10 mouse cellular contexts compared by ENCODE assay signal in genomic region chr9:21525142-21525936, GRCm38 (mm10). TPM values are rescaled to one million over a fixed set of nuclear protein-coding genes. Genes with fewer than 3 reads are reported as not detected.
DNase-seq lines count a peak whose midpoint lies in the region; ATAC-seq lines count a peak whose summit lies in the region.
"Had no signal": no experiment of that assay in that cellular context is flagged by ENCODE, and none has a peak within 500 bp of the region (broad histone marks: within the 10 kb centered on the region; RNA-seq: fewer than 3 reads in every experiment).

No protein-coding gene starts in this region.

- no peak overlapping the region for H3K4me2 ChIP-seq in hindbrain, embryonic 11.5 days (replicated peaks; ENCODE audit: low read depth, low read length)
- H3K4me2 ChIP-seq: lung, embryonic 14.5 days had no signal

- no peak for ATAC-seq in hindbrain, embryonic 11.5 days (ENCODE audit: low FRiP score)
- peak; percentile 51 for ATAC-seq in common myeloid progenitor, adult 5-6 weeks (replicated peaks; ENCODE audit: low read depth, poor library complexity, severe bottlenecking)
- 0 out of 2 replicates have a peak, but pooled peaks have one; percentile 26 for ATAC-seq in megakaryocyte-erythroid progenitor cell, adult 5-6 weeks (replicated peaks; ENCODE audit: low FRiP score, low TSS enrichment, poor library complexity, severe bottlenecking)

- intact Hi-C loops in left cerebral cortex, postnatal 14 days (cut with DNase I), result no loop called here

- H3K9me3 ChIP-seq in hindbrain, embryonic 10.5 days, result no peaks in the 10 kb centered on the region
- H3K9me3 ChIP-seq in hindbrain, embryonic 11.5 days (ENCODE audit: control insufficient read depth, low read length), result no peaks in the 10 kb centered on the region

- 85% methylated on average over 7 of the region's 7 CpGs for WGBS in hindbrain, embryonic 10.5 days
- 81% methylated on average over 7 of the region's 7 CpGs for WGBS in hindbrain, embryonic 11.5 days

- H3K36me3 ChIP-seq in hindbrain, embryonic 10.5 days, result peaks cover 3% of the 10 kb centered on the region; the same call in 1 of the 2 replicates
- H3K36me3 ChIP-seq in hindbrain, embryonic 11.5 days (ENCODE audit: control insufficient read depth, insufficient read depth, low read length), result no peaks in the 10 kb centered on the region

- no peak overlapping the region for H3K4me3 ChIP-seq in hindbrain, embryonic 10.5 days
- H3K4me3 ChIP-seq in hindbrain, embryonic 11.5 days (ENCODE audit: low read depth, low read length), result no peak overlapping the region

- no peak for DNase-seq in hindbrain, embryonic 10.5 days (ENCODE audit: low spot score)
- no peak for DNase-seq in hindbrain, embryonic 11.5 days (ENCODE audit: low spot score)
- peak; percentile 76 for DNase-seq in 416B (ENCODE audit: low read depth)
- no peak for DNase-seq in left cerebral cortex, postnatal 14 days (ENCODE audit: low spot score in 2 of 2)
- no peak for DNase-seq in right cerebral cortex, postnatal 4 days
- DNase-seq in cerebellum, adult 9-11 months, result no peak
- DNase-seq: cerebellum, postnatal 25 days; lung, embryonic 14.5 days had no signal

- peaks cover 20% of the 10 kb centered on the region for H3K4me1 ChIP-seq in hindbrain, embryonic 10.5 days (replicated peaks)
- H3K4me1 ChIP-seq in hindbrain, embryonic 11.5 days (replicated peaks; ENCODE audit: control insufficient read depth, insufficient read depth, low read length), result no peaks in the 10 kb centered on the region

- no peak overlapping the region for H3K9ac ChIP-seq in hindbrain, embryonic 11.5 days (ENCODE audit: low read depth, low read length)
- H3K9ac ChIP-seq: lung, embryonic 14.5 days had no signal

- no peaks in the 10 kb centered on the region for H3K27me3 ChIP-seq in hindbrain, embryonic 10.5 days (ENCODE audit: insufficient read depth, poor library complexity, severe bottlenecking)
- no peaks in the 10 kb centered on the region for H3K27me3 ChIP-seq in hindbrain, embryonic 11.5 days (ENCODE audit: control insufficient read depth, insufficient read depth, low read length)

- H3K27ac ChIP-seq in hindbrain, embryonic 10.5 days, result peak overlapping the region; percentile 53; the same call in 1 of the 2 replicates
- no peak overlapping the region for H3K27ac ChIP-seq in hindbrain, embryonic 11.5 days (ENCODE audit: low read depth, low read length)

RNA-seq across cellular contexts. Expression of gene AB124611, which starts 0.6 kb away (rescaled TPM):
- polyA plus RNA-seq in hindbrain, embryonic 10.5 days (2016; fragmentation: Nextera tagmentation; extraction: Ambion mirVana), result 4.9 and 5.8 TPM in 2 replicates
- polyA plus RNA-seq in hindbrain, embryonic 11.5 days (2014; fragmentation: Nextera tagmentation; extraction: Ambion mirVana), result 2.6 and 5.3 TPM in 2 replicates
- 0.39 and 2.6 TPM in 2 replicates for total RNA-seq in common myeloid progenitor, adult 5-6 weeks (2017)
- total RNA-seq in megakaryocyte-erythroid progenitor cell, adult 5-6 weeks (2014; fragmentation: Nextera tagmentation), result 2.5 and 5.3 TPM in 2 replicates
- total RNA-seq in megakaryocyte-erythroid progenitor cell, adult 5-6 weeks (2017), result 1.8 and 11.3 TPM in 2 replicates
- total RNA-seq in left cerebral cortex, postnatal 14 days (2021), result under 1 TPM in 1 of 2 experiments, not detected in 1; 0.47 TPM

RNA-seq across cellular contexts. Expression of gene Tmed1, which starts 15.3 kb away (rescaled TPM):
- 103 and 110 TPM in 2 replicates for polyA plus RNA-seq in hindbrain, embryonic 10.5 days (2016; fragmentation: Nextera tagmentation; extraction: Ambion mirVana)
- polyA plus RNA-seq in hindbrain, embryonic 11.5 days (2014; fragmentation: Nextera tagmentation; extraction: Ambion mirVana), result 59.1 and 66.0 TPM in 2 replicates
- 13.8 and 17.1 TPM in 2 replicates for total RNA-seq in common myeloid progenitor, adult 5-6 weeks (2017)
- 17.0 and 26.4 TPM in 2 replicates for total RNA-seq in megakaryocyte-erythroid progenitor cell, adult 5-6 weeks (2014; fragmentation: Nextera tagmentation)
- 13.5 and 14.6 TPM in 2 replicates for total RNA-seq in megakaryocyte-erythroid progenitor cell, adult 5-6 weeks (2017)
- total RNA-seq in left cerebral cortex, postnatal 14 days (2021), result 10 to 100 TPM; 15.7 to 15.8 TPM

RNA-seq across cellular contexts. Expression of gene Carm1, which starts 21.4 kb away (rescaled TPM):
- polyA plus RNA-seq in hindbrain, embryonic 10.5 days (2016; fragmentation: Nextera tagmentation; extraction: Ambion mirVana), result 66.3 and 71.9 TPM in 2 replicates
- polyA plus RNA-seq in hindbrain, embryonic 11.5 days (2014; fragmentation: Nextera tagmentation; extraction: Ambion mirVana), result 50.1 and 59.7 TPM in 2 replicates
- 26.4 and 50.2 TPM in 2 replicates for total RNA-seq in common myeloid progenitor, adult 5-6 weeks (2017)
- 95.2 and 131 TPM in 2 replicates for total RNA-seq in megakaryocyte-erythroid progenitor cell, adult 5-6 weeks (2014; fragmentation: Nextera tagmentation)
- 24.9 and 46.0 TPM in 2 replicates for total RNA-seq in megakaryocyte-erythroid progenitor cell, adult 5-6 weeks (2017)
- 10 to 100 TPM; 68.8 to 76.2 TPM for total RNA-seq in left cerebral cortex, postnatal 14 days (2021)
